Mouse (Mus musculus): ENCODE measurements at regions not wholly inside any gene's neighbourhood (a gene's known extent, or its start where the extent isn't known, plus 50 kb on each side); places are given as distances from the start of the nearest gene placed in this dataset.

DNA sequence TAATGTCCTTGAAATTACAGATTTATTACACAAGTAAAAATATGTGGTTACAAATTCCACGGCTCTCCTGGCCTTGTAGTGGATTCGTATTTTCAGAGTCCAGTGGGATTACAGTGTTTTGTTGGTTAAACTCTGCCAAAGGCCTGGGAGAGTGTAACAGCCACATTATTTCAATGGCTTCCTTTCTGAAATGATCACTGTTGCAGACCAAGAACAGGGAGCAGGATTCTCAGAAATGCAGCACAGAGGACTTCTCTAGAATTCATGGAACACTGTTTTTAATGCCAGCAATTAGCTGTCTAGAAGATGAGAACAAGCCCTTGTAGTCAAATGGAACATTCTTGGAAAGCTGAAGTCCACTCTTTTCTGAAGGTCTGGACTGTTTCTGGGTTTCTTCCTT lies 505.8 kb upstream of the Adgrl2 start:
- Histone ChIP-seq H3K4me3 (ENCODE audit: low read depth, low read length) (no peak overlapping the region), H3K4me1 (ENCODE audit: insufficient read depth, low read depth, low read length) (no peaks in the 10 kb centered on the region), H3K9me3 (ENCODE audit: low read length) (no peaks in the 10 kb centered on the region), H3K9ac (replicated peaks; ENCODE audit: low read depth) (no peak overlapping the region), H3K27ac (ENCODE audit: low read length) (no peak overlapping the region), H3K36me3 (ENCODE audit: insufficient read depth, low read length) (no peaks in the 10 kb centered on the region), H3K4me2 (replicated peaks; ENCODE audit: low read depth, low read length) (no peak overlapping the region), H3K27me3 (replicated peaks; ENCODE audit: insufficient read depth, low read length) (no peaks in the 10 kb centered on the region)
- TF ChIP-seq EP300 (IDR thresholded peaks at IDR 0.05), result 0 out of 2 replicates have a peak, but pooled peaks have one; percentile 46
- no peak for TF ChIP-seq CTCF (IDR thresholded peaks at IDR 0.05)
- 60% methylated on average over 2 of the region's 2 CpGs for WGBS
- ATAC-seq (peak; percentile 57), DNase-seq (ENCODE audit: low spot score) (peak; percentile 60)

DNA sequence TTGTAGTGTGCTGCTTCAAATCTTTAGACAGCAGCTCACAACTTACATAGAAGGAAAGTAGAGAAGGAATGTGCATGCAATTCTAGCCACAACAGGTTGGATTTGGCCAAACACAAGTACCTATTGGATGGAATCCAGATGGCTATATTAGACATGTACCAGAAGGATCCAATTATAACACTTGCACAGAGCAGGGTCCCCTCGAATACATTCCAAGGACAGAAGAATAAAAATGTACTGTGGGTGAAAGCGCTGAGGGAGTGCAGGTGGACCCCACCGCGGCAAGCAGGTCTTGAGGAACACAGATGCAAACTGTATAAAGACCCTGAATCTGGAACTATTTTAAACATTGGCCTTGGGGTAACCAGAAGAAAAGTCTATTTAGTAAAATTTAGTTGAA lies 497.8 kb upstream of the Adgrl2 start:
- Histone ChIP-seq H3K27ac (ENCODE audit: low read length) (no peak overlapping the region), H3K27me3 (replicated peaks; ENCODE audit: insufficient read depth, low read length) (no peaks in the 10 kb centered on the region), H3K9me3 (ENCODE audit: low read length) (no peaks in the 10 kb centered on the region), H3K4me2 (replicated peaks; ENCODE audit: low read depth, low read length) (no peak overlapping the region), H3K4me3 (ENCODE audit: low read depth, low read length) (no peak overlapping the region), H3K4me1 (ENCODE audit: insufficient read depth, low read depth, low read length) (no peaks in the 10 kb centered on the region), H3K36me3 (ENCODE audit: insufficient read depth, low read length) (no peaks in the 10 kb centered on the region), H3K9ac (replicated peaks; ENCODE audit: low read depth) (no peak overlapping the region)
- TF ChIP-seq EP300 (IDR thresholded peaks at IDR 0.05) (no peak), CTCF (IDR thresholded peaks at IDR 0.05) (no peak)
- no peak for ATAC-seq
- 85% methylated on average over 4 of the region's 4 CpGs for WGBS
- DNase-seq (ENCODE audit: low spot score), result no peak

- Histone ChIP-seq H3K4me1 (ENCODE audit: insufficient read depth, low read depth, low read length) (no peaks in the 10 kb centered on the region), H3K27me3 (replicated peaks; ENCODE audit: insufficient read depth, low read length) (no peaks in the 10 kb centered on the region), H3K9me3 (ENCODE audit: low read length) (no peaks in the 10 kb centered on the region), H3K9ac (replicated peaks; ENCODE audit: low read depth) (no peak overlapping the region), H3K4me2 (replicated peaks; ENCODE audit: low read depth, low read length) (no peak overlapping the region), H3K4me3 (ENCODE audit: low read depth, low read length) (no peak overlapping the region), H3K36me3 (ENCODE audit: insufficient read depth, low read length) (no peaks in the 10 kb centered on the region), H3K27ac (ENCODE audit: low read length) (no peak overlapping the region)
- DNase-seq (ENCODE audit: low spot score) (no peak), ATAC-seq (no peak)
- TF ChIP-seq EP300 (IDR thresholded peaks at IDR 0.05), result no peak
- no peak for TF ChIP-seq CTCF (IDR thresholded peaks at IDR 0.05)
- WGBS, result 65% methylated on average over 4 of the region's 4 CpGs
Measured at GRCm38 (mm10) chr3:149485406-149485805, 495.1 kb upstream of the Adgrl2 start.

DNA sequence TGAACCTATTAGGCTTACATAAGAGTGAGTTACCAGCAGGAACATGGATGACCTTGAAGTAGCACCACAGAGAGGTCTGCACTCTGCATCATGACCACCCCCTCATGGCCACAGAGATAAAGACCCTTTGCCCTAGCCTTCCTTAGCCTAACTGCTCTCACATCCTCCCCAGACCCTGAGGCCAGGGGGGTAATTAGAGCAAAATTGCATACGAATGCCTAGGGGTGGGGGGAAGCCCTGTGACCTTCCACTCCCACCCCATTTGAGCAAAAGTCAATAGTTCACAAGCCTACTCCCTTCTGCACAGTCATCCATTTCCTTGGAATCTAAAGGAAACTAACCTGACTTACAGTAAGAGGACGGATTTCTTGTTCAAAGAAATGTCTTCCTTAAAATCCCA lies 494.0 kb upstream of the Adgrl2 start:
- no peak for TF ChIP-seq EP300 (IDR thresholded peaks at IDR 0.05)
- TF ChIP-seq CTCF (IDR thresholded peaks at IDR 0.05), result no peak
- H3K36me3 ChIP-seq (ENCODE audit: insufficient read depth, low read length), result no peaks in the 10 kb centered on the region
- DNase-seq (ENCODE audit: low spot score), result no peak
- WGBS, result 76% methylated on average over 2 of the region's 2 CpGs
- H3K9ac ChIP-seq (replicated peaks; ENCODE audit: low read depth), result no peak overlapping the region
- no peaks in the 10 kb centered on the region for H3K4me1 ChIP-seq (ENCODE audit: insufficient read depth, low read depth, low read length)
- H3K9me3 ChIP-seq (ENCODE audit: low read length), result no peaks in the 10 kb centered on the region
- no peaks in the 10 kb centered on the region for H3K27me3 ChIP-seq (replicated peaks; ENCODE audit: insufficient read depth, low read length)
- ATAC-seq, result no peak
- no peak overlapping the region for H3K4me2 ChIP-seq (replicated peaks; ENCODE audit: low read depth, low read length)
- H3K27ac ChIP-seq (ENCODE audit: low read length), result no peak overlapping the region
- H3K4me3 ChIP-seq (ENCODE audit: low read depth, low read length), result no peak overlapping the region

DNA sequence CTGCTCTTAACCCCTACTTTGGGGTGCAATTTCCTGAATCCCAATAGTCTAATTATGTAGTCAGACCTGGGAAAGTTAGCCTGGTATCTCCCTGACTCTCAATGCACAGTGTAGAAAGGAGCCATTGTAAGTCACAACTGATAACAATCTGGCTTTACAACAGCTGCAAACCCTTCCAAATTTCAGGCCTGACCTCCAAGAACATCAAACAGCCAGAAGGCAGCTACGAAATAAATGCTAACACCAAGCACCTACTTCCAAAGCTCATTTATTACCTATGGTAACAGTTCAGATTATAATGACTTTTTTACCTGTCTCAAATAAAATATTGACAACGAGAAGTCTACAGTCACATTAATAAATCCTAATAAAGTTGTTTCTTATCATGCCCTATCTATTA lies 485.8 kb upstream of the Adgrl2 start:
- Histone ChIP-seq H3K9ac (replicated peaks; ENCODE audit: low read depth) (no peak overlapping the region), H3K4me3 (ENCODE audit: low read depth, low read length) (no peak overlapping the region), H3K27ac (ENCODE audit: low read length) (no peak overlapping the region), H3K4me1 (ENCODE audit: insufficient read depth, low read depth, low read length) (no peaks in the 10 kb centered on the region), H3K9me3 (ENCODE audit: low read length) (no peaks in the 10 kb centered on the region), H3K36me3 (ENCODE audit: insufficient read depth, low read length) (no peaks in the 10 kb centered on the region), H3K27me3 (replicated peaks; ENCODE audit: insufficient read depth, low read length) (no peaks in the 10 kb centered on the region), H3K4me2 (replicated peaks; ENCODE audit: low read depth, low read length) (no peak overlapping the region)
- no peak for TF ChIP-seq EP300 (IDR thresholded peaks at IDR 0.05)
- no peak for TF ChIP-seq CTCF (IDR thresholded peaks at IDR 0.05)
- ATAC-seq (no peak), DNase-seq (ENCODE audit: low spot score) (no peak)
- WGBS, result 58% methylated on average over 2 of the region's 2 CpGs

DNA sequence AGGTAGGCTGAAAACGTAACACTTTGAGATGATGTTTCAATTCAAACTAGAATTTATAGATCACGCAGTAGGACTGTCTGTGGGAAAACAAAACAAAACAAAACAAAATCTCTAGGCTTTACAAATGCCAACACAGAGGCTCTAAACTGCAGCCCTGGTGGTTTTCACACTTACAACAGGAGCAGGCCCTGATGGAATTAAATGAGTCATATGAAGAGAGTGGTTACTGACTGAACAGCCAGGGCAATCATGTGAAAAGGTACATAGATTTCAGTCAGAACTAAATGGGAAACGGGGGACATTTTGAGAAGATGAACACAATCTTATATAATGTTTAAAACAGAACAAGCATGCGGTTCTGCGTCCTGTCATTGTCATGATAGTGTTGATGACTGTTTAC lies 476.6 kb upstream of the Adgrl2 start:
- Histone ChIP-seq H3K4me2 (replicated peaks; ENCODE audit: low read depth, low read length) (no peak overlapping the region), H3K36me3 (ENCODE audit: insufficient read depth, low read length) (no peaks in the 10 kb centered on the region), H3K9me3 (ENCODE audit: low read length) (no peaks in the 10 kb centered on the region), H3K4me3 (ENCODE audit: low read depth, low read length) (no peak overlapping the region), H3K27ac (ENCODE audit: low read length) (no peak overlapping the region), H3K9ac (replicated peaks; ENCODE audit: low read depth) (no peak overlapping the region), H3K27me3 (replicated peaks; ENCODE audit: insufficient read depth, low read length) (no peaks in the 10 kb centered on the region), H3K4me1 (ENCODE audit: insufficient read depth, low read depth, low read length) (no peaks in the 10 kb centered on the region)
- WGBS, result 91% methylated on average over 5 of the region's 5 CpGs
- no peak for DNase-seq (ENCODE audit: low spot score)
- TF ChIP-seq EP300 (IDR thresholded peaks at IDR 0.05) (no peak), CTCF (IDR thresholded peaks at IDR 0.05) (no peak)
- ATAC-seq, result no peak

DNA sequence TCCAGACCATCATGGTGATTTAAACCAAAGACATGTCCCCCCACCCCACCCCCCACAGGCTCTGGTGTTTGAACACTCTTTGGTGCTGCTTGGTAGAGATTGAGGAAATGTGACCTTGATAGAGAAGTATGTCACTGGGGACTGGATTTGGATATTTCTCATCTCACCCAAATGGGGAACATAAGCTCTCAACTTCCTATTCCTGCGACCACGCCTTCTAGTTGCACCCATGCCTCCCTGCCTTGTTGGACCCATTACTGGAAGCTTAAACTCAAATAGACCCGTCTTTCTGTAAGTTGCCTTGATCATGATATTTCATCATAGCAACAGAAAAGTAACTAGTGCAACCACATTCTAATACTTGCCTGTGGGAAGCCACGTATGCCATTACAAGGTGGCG lies 474.2 kb upstream of the Adgrl2 start:
- no peak overlapping the region for H3K27ac ChIP-seq (ENCODE audit: low read length)
- ATAC-seq, result no peak
- TF ChIP-seq CTCF (IDR thresholded peaks at IDR 0.05) (no peak), EP300 (IDR thresholded peaks at IDR 0.05) (no peak)
- H3K9ac ChIP-seq (replicated peaks; ENCODE audit: low read depth), result no peak overlapping the region
- DNase-seq (ENCODE audit: low spot score), result peak; percentile 31
- H3K4me1 ChIP-seq (ENCODE audit: insufficient read depth, low read depth, low read length), result no peaks in the 10 kb centered on the region
- H3K36me3 ChIP-seq (ENCODE audit: insufficient read depth, low read length), result no peaks in the 10 kb centered on the region
- no peaks in the 10 kb centered on the region for H3K27me3 ChIP-seq (replicated peaks; ENCODE audit: insufficient read depth, low read length)
- H3K4me2 ChIP-seq (replicated peaks; ENCODE audit: low read depth, low read length), result no peak overlapping the region
- no peaks in the 10 kb centered on the region for H3K9me3 ChIP-seq (ENCODE audit: low read length)
- 95% methylated on average over 5 of the region's 5 CpGs for WGBS
- no peak overlapping the region for H3K4me3 ChIP-seq (ENCODE audit: low read depth, low read length)

Data from lung, postnatal 0 days (tissue).